8 mouse cellular contexts compared by ENCODE assay signal in the genomic region with DNA sequence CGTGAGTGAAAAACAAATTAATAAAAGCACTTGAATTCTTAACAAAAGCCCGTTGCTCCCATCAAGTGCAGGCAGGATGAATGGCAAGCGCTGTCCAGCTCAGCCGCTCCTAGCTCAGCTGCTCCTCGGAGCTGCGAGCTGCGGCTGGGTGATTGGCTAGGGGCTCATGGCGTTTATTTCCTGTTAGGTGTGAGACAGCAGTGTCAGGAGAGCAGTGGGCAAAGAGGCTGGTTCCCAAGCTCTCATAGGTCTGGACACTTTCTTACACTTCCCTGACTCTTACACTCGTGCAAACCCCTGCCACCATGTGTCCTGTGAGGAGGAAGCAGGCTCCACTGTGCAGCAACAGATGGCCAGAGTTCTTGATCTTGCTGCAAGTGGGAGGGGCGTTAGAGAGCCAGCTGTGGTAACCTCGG. TPM values are rescaled to one million over a fixed set of nuclear protein-coding genes. Genes with fewer than 3 reads are reported as not detected.
DNase-seq lines count a peak whose midpoint lies in the region; ATAC-seq lines count a peak whose summit lies in the region.
"Had no signal": no experiment of that assay in that cellular context is flagged by ENCODE, and none has a peak within 500 bp of the region (broad histone marks: within the 10 kb centered on the region; RNA-seq: fewer than 3 reads in every experiment).

No protein-coding gene starts in this region.

- peak overlapping the region; percentile 42 for H3K4me2 ChIP-seq in forebrain, embryonic 16.5 days (ENCODE audit: low read length)
- peak overlapping the region; percentile 52 for H3K4me2 ChIP-seq in limb, embryonic 12.5 days
- peak overlapping the region; percentile 58 for H3K4me2 ChIP-seq in midbrain, embryonic 16.5 days (ENCODE audit: low read length)

- H3K4me1 ChIP-seq in forebrain, embryonic 16.5 days (replicated peaks; ENCODE audit: control insufficient read depth, insufficient read depth, low read length) = peaks cover 5% of the 10 kb centered on the region; the same call in 1 of the 2 replicates
- peaks cover 21% of the 10 kb centered on the region; the same call in 1 of the 2 replicates for H3K4me1 ChIP-seq in limb, embryonic 12.5 days (replicated peaks)
- 0 out of 2 replicates have a peak, but pooled peaks cover 3% of the 10 kb centered on the region for H3K4me1 ChIP-seq in midbrain, embryonic 16.5 days (ENCODE audit: control insufficient read depth, insufficient read depth, low read length)

- H3K27ac ChIP-seq in forebrain, embryonic 16.5 days (ENCODE audit: low read length) = no peak overlapping the region
- 0 out of 2 replicates have a peak overlapping the region, but pooled peaks have one; percentile 45 for H3K27ac ChIP-seq in limb, embryonic 12.5 days
- H3K27ac ChIP-seq in midbrain, embryonic 16.5 days (ENCODE audit: low read length) = no peak overlapping the region

- peak; percentile 57 for DNase-seq in A20 (ENCODE audit: low read depth, low spot score)
- DNase-seq in R1 (ENCODE audit: low read depth, low spot score) = peak; percentile 43
- no peak for DNase-seq in right cerebral cortex, postnatal 36 days (ENCODE audit: low spot score in 2 of 2)
- DNase-seq in frontal cortex, postnatal 25 days (ENCODE audit: low spot score in 2 of 2) = no peak

- under 1% methylated on average over 11 of the region's 11 CpGs for WGBS in forebrain, embryonic 16.5 days
- WGBS in limb, embryonic 12.5 days = 1% methylated on average over 11 of the region's 11 CpGs
- WGBS in midbrain, embryonic 16.5 days = under 1% methylated on average over 11 of the region's 11 CpGs

- H3K36me3 ChIP-seq in forebrain, embryonic 16.5 days (ENCODE audit: control insufficient read depth, insufficient read depth) = no peaks in the 10 kb centered on the region
- H3K36me3 ChIP-seq in limb, embryonic 12.5 days = no peaks in the 10 kb centered on the region
- no peaks in the 10 kb centered on the region for H3K36me3 ChIP-seq in midbrain, embryonic 16.5 days (ENCODE audit: control insufficient read depth, insufficient read depth, low read length)

- peak; percentile 77; the same call in 1 of the 2 replicates for ATAC-seq in forebrain, embryonic 16.5 days
- ATAC-seq in limb, embryonic 12.5 days (ENCODE audit: insufficient number of reproducible peaks, insufficient read depth, low FRiP score, low TSS enrichment, low read depth) = peak; percentile 76; the same call in 1 of the 2 replicates
- ATAC-seq in midbrain, embryonic 16.5 days = peak; percentile 85

- no peaks in the 10 kb centered on the region for H3K9me3 ChIP-seq in forebrain, embryonic 16.5 days (ENCODE audit: control insufficient read depth, low read length)
- no peaks in the 10 kb centered on the region for H3K9me3 ChIP-seq in limb, embryonic 12.5 days
- no peaks in the 10 kb centered on the region for H3K9me3 ChIP-seq in midbrain, embryonic 16.5 days (replicated peaks; ENCODE audit: control insufficient read depth, low read length, poor library complexity, severe bottlenecking)

- no peak overlapping the region for H3K9ac ChIP-seq in forebrain, embryonic 16.5 days (replicated peaks; ENCODE audit: low read depth, low read length)
- no peak overlapping the region for H3K9ac ChIP-seq in limb, embryonic 12.5 days (replicated peaks)
- H3K9ac ChIP-seq in midbrain, embryonic 16.5 days (ENCODE audit: low read depth, low read length) = no peak overlapping the region

- no peaks in the 10 kb centered on the region for H3K27me3 ChIP-seq in forebrain, embryonic 16.5 days (replicated peaks; ENCODE audit: control insufficient read depth, insufficient read depth, low read length)
- peaks cover 8% of the 10 kb centered on the region; the same call in 1 of the 2 replicates for H3K27me3 ChIP-seq in limb, embryonic 12.5 days
- no peaks in the 10 kb centered on the region for H3K27me3 ChIP-seq in midbrain, embryonic 16.5 days (ENCODE audit: control insufficient read depth, insufficient read depth, low read depth, low read length)

- peak overlapping the region; percentile 14; the same call in 1 of the 2 replicates for H3K4me3 ChIP-seq in forebrain, embryonic 16.5 days (replicated peaks; ENCODE audit: low read length)
- H3K4me3 ChIP-seq in limb, embryonic 12.5 days (replicated peaks) = peak overlapping the region; percentile 13
- peak overlapping the region; percentile 19; the same call in 1 of the 2 replicates for H3K4me3 ChIP-seq in midbrain, embryonic 16.5 days (ENCODE audit: low read depth, low read length)
- H3K4me3 ChIP-seq: erythroblast, embryonic 14.5 days had no signal

RNA-seq across cellular contexts. Expression of gene Slc26a3, which starts 53.5 kb away (rescaled TPM):
- 0.11 TPM in 1 of 2 replicates, not detected in the other for polyA plus RNA-seq in forebrain, embryonic 16.5 days (2015; fragmentation: Nextera tagmentation; extraction: Ambion mirVana)
- 0.09 TPM in 1 of 2 replicates, not detected in the other for polyA plus RNA-seq in limb, embryonic 12.5 days (2016; fragmentation: Nextera tagmentation; extraction: Ambion mirVana)
- 0.09 TPM in 1 of 2 replicates, not detected in the other for polyA plus RNA-seq in midbrain, embryonic 16.5 days (2015; fragmentation: Nextera tagmentation; extraction: Ambion mirVana)
- polyA plus RNA-seq: erythroblast, embryonic 14.5 days had no signal

RNA-seq across cellular contexts. Expression of gene Cbll1, which starts 55.3 kb away (rescaled TPM):
- polyA plus RNA-seq in forebrain, embryonic 16.5 days (2015; fragmentation: Nextera tagmentation; extraction: Ambion mirVana) = 15.9 and 16.0 TPM in 2 replicates
- 12.1 and 12.5 TPM in 2 replicates for polyA plus RNA-seq in limb, embryonic 12.5 days (2016; fragmentation: Nextera tagmentation; extraction: Ambion mirVana)
- 17.4 and 18.2 TPM in 2 replicates for polyA plus RNA-seq in midbrain, embryonic 16.5 days (2015; fragmentation: Nextera tagmentation; extraction: Ambion mirVana)

Comparison
In these comparisons a context has a peak if more than half of its experiments do, and no peak if none do; other contexts are left out.
1. DNase-seq: peak in A20 (single experiment) and R1 (single experiment); none in right cerebral cortex, postnatal 36 days (0 of 2) and frontal cortex, postnatal 25 days (0 of 2).
2. Peak in every context shown above with its lines, with median percentiles within 50 percentile points of each other: ATAC-seq, H3K4me2 ChIP-seq and H3K4me3 ChIP-seq.